Mouse (Mus musculus): ENCODE data around the gene Gm45713.
"Not testable (repeated sequence)": the region's sequence is repeated elsewhere in the genome, so short reads cannot be mapped to it uniquely, and the experiment has no call there.

Gene Gm45713

GRCm38 (mm10) chr7:45162551-45162950 lies 26.5 kb upstream of the Gm45713 start:
- DNase-seq, result no peak

DNA sequence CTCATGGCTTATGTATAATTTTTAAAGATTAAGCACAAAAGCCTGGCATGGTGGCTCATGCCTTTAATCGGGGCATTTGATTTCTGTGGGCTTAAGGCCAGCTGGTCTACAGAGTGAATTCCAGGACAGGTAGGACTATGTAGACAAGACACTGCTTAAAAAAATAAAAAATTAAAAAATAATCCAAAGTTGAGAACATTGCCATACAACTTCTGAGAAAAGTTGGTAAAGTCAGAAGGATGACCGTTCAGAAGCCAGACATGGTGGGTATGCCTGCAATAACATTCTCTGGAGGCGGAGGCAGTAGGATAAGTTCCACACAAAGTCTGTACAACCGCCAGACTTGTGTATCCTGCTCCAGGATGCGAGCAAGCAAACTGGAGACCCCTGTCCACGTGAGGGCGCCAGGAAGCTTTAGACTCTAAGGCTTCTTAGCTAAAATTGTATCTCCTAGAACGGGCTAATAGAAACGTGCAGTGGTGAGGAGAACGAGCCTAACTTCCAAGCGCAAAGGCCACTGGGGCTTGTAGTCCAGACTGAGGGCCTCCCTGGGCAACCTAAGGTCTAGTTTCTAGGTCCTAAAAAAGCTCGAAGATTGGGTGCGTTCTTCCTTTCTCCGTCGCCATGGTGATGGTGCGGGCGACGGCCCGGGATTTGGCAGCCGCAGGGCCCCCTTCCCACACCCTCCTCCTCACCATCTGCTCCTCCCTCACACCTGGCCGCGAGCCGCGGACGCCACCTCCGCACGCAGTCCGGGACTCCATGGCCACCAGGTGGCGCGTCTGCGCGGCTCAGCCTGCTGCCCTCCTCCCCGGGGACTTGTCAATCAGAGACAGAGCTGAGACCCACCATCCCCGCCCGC lies 25.8 kb upstream of the Gm45713 start:
- DNase-seq, result peak; percentile 96

DNA sequence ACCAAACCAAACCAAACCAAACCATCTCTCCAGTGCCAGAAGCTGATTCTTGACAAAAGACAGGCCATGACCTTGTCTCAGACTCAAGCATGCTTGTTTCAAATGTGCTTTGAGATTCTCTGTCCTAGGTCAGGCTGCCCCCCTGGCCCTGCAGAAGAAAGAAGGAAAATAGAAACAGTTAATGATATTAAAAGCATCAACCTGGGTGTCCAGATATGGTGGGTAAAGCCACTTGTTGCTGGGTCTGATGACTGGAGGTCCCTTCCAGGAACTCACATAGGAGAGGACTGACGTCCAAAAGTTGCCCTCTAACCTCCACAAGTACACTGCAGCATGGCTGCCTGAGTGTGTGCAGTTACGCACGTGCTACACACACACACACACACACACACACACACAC lies 24.8 kb upstream of the Gm45713 start:
- DNase-seq, result no peak

- DNase-seq, result no peak
These were observed 24.3 kb upstream of the Gm45713 start for GRCm38 (mm10) chr7:45160316-45160800.

GRCm38 (mm10) chr7:45158991-45159390 lies 23.0 kb upstream of the Gm45713 start:
- no peak for DNase-seq

DNA sequence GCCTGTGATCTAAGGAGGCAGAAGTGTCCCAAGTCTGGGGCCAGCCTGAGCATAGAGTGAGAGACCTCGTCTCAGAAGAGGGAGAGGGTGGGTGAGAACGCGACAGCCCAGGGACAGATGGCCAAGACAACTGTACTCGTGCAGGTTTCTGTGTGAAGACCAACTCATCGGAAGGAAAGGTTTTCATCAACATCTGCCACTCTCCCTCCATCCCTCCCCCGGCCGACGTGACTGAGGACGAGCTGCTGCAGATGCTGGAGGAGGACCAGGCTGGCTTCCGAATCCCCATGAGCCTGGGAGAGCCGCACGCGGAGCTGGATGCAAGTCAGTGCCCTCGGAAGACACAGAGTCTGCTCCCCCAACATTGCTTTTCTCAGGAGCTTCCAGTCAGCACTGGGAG lies 21.4 kb upstream of the Gm45713 start:
- DNase-seq, result peak; percentile 60

DNA sequence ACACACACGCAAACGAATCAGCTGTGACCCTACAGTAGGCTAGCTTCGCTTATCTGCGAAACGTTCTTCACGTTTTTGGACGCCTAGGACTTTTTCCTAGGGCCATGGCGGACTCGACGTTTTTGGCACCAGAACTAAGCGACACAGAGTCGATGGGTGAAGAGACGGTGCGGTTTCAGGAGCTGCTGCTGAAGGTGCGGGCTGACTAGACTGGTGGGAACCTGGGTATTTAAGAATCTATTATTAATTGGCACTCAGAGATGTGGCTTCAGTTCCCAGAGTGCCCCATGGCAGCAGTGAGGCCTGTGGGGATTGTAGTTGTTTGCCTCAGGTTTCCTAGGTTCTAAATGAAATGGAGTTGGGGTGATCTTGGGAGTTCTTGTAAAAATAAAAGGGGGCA lies 20.2 kb upstream of the Gm45713 start:
- DNase-seq, result no peak

DNA sequence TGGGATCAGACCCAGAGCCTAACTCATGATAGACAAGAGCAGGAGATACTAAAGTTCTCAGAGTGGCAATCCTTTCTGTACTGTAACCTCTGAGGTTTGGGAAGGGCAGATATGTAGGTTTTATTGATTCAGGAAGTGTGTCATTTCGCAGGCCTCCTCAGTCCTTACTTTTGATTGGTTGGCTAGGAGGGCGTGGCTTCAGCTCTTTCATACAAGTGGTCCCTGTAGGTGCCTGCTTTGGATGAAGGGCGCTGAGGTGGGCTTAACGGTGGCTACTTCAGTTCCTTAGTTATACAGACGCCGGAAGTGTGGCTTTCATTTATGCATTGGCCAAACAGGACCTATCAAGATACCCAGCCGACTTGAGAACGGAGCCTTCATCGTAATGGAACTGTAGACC lies 19.6 kb upstream of the Gm45713 start:
- no peak for DNase-seq

DNA sequence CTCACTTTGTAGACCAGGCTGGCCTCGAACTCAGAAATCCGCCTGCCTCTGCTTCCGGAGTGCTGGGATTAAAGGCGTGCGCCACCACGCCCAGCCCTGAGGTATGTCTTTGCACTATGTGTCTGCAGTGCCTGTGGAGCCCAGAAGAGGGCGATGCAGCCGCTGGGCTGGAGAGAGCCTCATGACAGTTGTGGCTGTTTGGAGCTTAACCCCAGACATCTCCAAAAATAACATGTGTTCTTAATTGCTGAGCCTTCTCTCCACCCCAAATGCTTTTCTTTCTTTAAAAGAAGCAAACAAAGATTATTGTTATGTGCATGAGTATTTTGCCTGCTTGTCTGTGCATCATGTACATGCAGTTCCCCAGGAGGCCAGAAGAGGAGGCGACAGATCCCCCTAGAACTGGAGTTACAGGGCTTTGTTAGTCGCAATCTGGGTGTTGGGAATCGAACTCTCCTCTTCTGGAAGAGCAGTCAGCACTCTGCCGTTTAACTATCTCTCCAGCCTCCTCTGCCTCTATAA lies 19.0 kb upstream of the Gm45713 start:
- no peak for DNase-seq

DNA sequence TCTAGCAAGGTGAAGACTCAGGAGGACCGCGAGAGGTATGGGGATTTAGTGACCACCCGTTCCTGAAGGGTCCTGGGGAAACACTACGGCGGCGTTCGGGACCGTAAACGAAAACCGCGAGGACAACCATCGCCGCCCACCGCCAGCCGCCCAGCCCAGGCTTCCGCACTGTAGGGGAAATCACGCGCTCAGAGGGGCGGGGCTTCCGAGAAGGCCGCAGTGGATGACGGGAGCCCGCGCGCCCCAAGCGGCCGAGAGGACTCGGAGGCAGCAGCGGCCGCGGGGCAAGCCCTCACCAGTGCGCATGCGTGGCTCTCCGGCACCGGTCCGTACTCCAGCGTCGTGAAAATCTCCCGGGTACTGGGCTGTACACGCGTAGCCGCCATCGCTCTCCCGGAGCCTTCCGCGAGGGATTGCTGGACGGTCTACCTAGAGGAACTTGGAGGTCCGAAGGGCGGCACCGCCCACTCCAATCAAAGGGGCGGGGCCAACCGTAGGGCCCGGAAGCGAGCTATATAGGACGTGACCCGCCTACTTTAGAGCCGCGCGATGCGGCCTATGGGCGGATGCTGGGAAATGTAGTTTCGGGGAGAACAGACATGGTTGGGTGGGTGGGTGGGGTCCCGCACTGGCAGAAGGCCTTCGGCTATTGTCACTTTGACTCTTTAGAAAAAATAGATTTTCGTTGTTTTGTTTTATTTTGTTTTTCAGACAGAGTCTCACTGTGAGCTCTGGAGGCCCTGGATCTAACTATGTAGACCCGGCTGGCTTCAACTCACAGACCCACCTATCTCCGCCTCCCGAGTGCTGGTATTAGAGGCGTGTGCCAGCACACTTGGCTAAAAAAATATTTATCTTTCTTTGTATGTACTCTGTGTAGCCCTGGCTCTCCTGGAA lies 18.3 kb upstream of the Gm45713 start, which contains the start of the genes Pih1d1 and Aldh16a1:
Pih1d1 (plus strand) TSS at position 208 of the 897 bp plus-strand sequence.
Aldh16a1 (minus strand) TSS at position 489 of the 897 bp plus-strand sequence.
- peak; percentile 97 for DNase-seq

DNA sequence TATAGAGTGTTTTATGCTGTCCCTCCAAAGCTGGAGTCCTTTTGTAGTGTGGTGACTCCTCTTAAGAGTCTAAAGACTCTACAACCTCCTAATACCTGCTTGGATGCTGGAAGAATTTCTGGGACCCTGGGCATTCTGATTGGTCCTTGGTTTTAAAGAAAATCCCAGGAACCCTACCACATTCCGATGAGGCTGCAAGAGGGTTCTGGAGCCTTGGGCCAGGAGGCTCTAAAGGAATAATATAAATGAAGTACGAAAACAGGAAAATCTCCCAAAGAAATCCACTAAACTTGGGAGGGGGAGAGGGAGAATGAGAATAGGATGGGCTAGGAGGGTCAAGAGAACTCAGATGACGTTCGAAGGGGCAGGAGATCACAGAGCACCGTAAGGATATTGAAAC lies 17.6 kb upstream of the Gm45713 start:
- DNase-seq, result no peak

DNA sequence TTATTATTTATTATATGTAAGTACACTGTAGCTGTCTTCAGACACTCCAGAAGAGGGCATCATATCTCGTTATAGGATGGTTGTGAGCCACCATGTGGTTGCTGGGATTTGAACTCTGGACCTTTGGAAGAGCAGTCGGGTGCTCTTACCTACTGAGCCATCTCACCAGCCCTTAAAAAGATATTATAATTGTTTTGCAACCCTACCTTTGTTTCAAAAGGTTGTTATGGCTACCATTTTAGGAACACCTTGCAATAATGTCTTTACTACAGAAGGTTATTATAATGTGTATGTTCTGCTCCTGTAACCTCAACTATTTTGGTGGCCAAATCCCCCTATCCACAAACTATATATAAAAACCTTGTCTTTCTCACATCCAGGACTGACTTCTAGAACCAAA lies 17.0 kb upstream of the Gm45713 start:
- not testable (repeated sequence) for DNase-seq

GRCm38 (mm10) chr7:45151303-45151702 lies 15.3 kb upstream of the Gm45713 start:
- DNase-seq, result no peak

DNA sequence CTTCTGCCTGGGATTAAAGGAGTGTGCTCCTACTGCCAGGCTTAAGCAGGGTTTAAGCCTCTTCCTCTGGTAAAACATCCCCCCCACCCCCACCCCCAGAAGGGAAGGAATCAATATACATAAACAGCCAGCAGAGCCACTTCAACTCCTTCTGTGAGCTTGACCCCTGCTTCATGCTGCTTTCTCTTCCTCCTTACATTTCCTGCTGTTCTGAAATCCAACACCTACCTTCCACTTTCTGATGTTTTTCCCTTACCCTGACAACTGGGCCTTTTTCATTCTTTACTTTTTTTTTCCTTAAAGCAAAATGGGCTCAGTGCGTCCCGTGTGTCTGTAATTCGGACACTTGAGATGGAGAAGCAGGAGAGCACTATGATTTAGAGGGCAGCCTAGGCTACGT lies 14.3 kb upstream of the Gm45713 start:
- no peak for DNase-seq

DNA sequence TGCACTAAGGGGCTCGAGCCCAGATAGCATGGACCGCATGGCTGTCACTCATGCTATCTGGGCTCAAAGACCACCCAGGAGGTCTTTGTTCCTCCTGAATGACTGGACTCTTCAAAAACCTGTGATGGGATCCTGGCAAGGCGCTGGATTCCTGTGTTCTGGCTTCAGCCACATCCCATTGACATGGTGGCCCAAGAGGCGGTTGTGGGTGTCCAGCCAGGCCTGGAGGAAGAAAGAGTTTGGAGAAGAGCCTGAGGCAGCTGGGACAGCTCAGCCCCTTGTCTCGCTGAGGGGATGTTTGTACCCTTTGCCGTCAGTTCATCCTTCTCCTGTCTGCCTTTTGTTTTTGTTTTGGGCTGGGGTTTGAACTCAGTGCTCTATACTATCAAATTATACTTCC lies 13.5 kb upstream of the Gm45713 start:
- no peak for DNase-seq

- DNase-seq, result no peak
These were observed 12.6 kb upstream of the Gm45713 start for GRCm38 (mm10) chr7:45148534-45149098.

DNA sequence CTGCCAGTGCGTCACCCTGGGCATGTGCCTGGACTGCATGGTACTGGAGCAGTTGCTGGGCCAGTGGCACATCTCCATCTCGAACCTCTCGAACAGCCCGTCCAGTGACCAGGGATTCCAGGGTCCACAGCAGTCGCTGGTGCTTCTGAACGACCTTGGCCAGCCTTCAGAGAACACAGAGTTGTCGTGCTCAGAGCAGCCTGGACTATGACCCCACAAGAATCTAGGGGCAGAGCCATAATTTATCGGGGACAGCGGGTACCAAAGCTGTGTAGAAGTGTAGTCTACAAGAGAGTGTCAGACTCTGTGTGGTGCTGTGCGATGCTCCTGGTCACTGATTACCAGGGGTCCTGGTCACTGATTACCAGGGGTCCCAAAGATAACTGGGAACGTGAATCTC lies 11.9 kb upstream of the Gm45713 start:
- DNase-seq, result no peak

GRCm38 (mm10) chr7:45147267-45147666 lies 11.2 kb upstream of the Gm45713 start:
- DNase-seq, result no peak

- no peak for DNase-seq
These were observed 9.4 kb upstream of the Gm45713 start for GRCm38 (mm10) chr7:45145460-45145859.

GRCm38 (mm10) chr7:45144368-45145174 lies 8.5 kb upstream of the Gm45713 start:
- DNase-seq, result no peak

- DNase-seq, result no peak
These were observed 5.9 kb upstream of the Gm45713 start for GRCm38 (mm10) chr7:45141914-45142313.

DNA sequence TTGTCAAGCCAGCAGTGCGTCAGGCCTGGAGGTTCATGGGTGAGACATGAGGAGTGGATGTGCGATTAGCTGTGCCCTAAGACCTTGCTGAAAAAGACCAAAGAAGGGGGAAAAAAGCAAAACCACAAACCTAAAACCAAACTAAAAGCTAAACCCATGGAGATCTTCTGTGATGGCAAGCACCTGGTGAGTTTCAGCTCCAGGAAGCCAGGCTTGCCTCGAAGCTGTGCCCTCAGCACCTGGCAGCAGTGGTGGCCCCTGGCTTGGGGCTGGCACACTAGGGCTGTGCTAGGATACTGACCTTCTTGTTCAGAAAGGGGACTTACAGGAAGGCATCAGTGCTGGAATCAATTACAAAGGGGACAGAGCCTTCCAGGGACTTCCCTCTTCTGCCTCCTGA lies 5.3 kb upstream of the Gm45713 start:
- DNase-seq, result no peak
